Mouse (Mus musculus): Measurements from ENCODE around the gene Tinf2. TPM values are rescaled to one million over a fixed set of nuclear protein-coding genes. Genes with fewer than 3 reads are reported as not detected.

Tinf2 gene
- polyA plus RNA-seq, 1 experiment from 2014 or later, result 38.7 TPM

GRCm38 (mm10) chr14:55649884-55650283 lies 31.7 kb downstream of the Tinf2 start, which contains the start of gene Tssk4:
Gene Tssk4, plus strand, starts transcription at chr14:55650184.
- H3K27me3 ChIP-seq (replicated peaks), result no peaks in the 10 kb centered on the region
- no peak within 1 kb of the TSS for H3K9ac ChIP-seq
- peaks cover 5% of the 10 kb centered on the region; the same call in 1 of the 2 replicates for H3K4me1 ChIP-seq (replicated peaks)
- no peaks in the 10 kb centered on the region for H3K36me3 ChIP-seq
- no peak within 1 kb of the TSS for H3K4me3 ChIP-seq (replicated peaks)
- no peak within 1 kb of the TSS for H3K4me2 ChIP-seq (replicated peaks)
- WGBS, result 95% methylated on average over 2 of the region's 2 CpGs
- no peak for ATAC-seq
- no peaks in the 10 kb centered on the region for H3K9me3 ChIP-seq
- no peak within 1 kb of the TSS for H3K27ac ChIP-seq

GRCm38 (mm10) chr14:55644261-55644888 lies 37.2 kb downstream of the Tinf2 start:
- Histone ChIP-seq H3K27ac (peak overlapping the region; percentile 97), H3K4me3 (replicated peaks) (peak overlapping the region; percentile 98), H3K27me3 (replicated peaks) (no peaks in the 10 kb centered on the region), H3K36me3 (peaks cover 15% of the 10 kb centered on the region), H3K9me3 (no peaks in the 10 kb centered on the region), H3K4me1 (replicated peaks) (peaks cover 16% of the 10 kb centered on the region), H3K4me2 (replicated peaks) (peak overlapping the region; percentile 80), H3K9ac (peak overlapping the region; percentile 99)
- 14% methylated on average over 17 of the region's 17 CpGs for WGBS
- ATAC-seq, result no peak

- peak; percentile 92 for ATAC-seq
- peaks cover 16% of the 10 kb centered on the region for H3K4me1 ChIP-seq (replicated peaks)
- no peaks in the 10 kb centered on the region for H3K9me3 ChIP-seq
- peak within 1 kb of the TSS; percentile 80 for H3K4me2 ChIP-seq (replicated peaks)
- peaks cover 21% of the 10 kb centered on the region for H3K36me3 ChIP-seq
- H3K27me3 ChIP-seq (replicated peaks), result no peaks in the 10 kb centered on the region
- peak within 1 kb of the TSS; percentile 99 for H3K9ac ChIP-seq
- H3K27ac ChIP-seq, result peak within 1 kb of the TSS; percentile 97
- under 1% methylated on average over 89 of the region's 89 CpGs for WGBS
- peak within 1 kb of the TSS; percentile 98 for H3K4me3 ChIP-seq (replicated peaks)
These were observed 38.3 kb downstream of the Tinf2 start, which contains the start of gene Tm9sf1 for GRCm38 (mm10) chr14:55643060-55643907. Gene Tm9sf1, minus strand, starts transcription at chr14:55643806.

GRCm38 (mm10) chr14:55642679-55643059 lies 39.0 kb downstream of the Tinf2 start:
- H3K9ac ChIP-seq, result peak overlapping the region; percentile 99
- peak overlapping the region; percentile 97 for H3K27ac ChIP-seq
- peak overlapping the region; percentile 80 for H3K4me2 ChIP-seq (replicated peaks)
- 18% methylated on average over 8 of the region's 8 CpGs for WGBS
- H3K4me3 ChIP-seq (replicated peaks), result peak overlapping the region; percentile 98
- H3K27me3 ChIP-seq (replicated peaks), result no peaks in the 10 kb centered on the region
- peak; percentile 21; the same call in 1 of the 2 replicates for ATAC-seq
- H3K36me3 ChIP-seq, result peaks cover 26% of the 10 kb centered on the region
- H3K9me3 ChIP-seq, result no peaks in the 10 kb centered on the region
- peaks cover 16% of the 10 kb centered on the region for H3K4me1 ChIP-seq (replicated peaks)

GRCm38 (mm10) chr14:55641291-55641690 lies 40.3 kb downstream of the Tinf2 start:
- peaks cover 36% of the 10 kb centered on the region for H3K36me3 ChIP-seq
- no peak overlapping the region for H3K27ac ChIP-seq
- 94% methylated on average over 13 of the region's 13 CpGs for WGBS

GRCm38 (mm10) chr14:55640816-55641215 lies 40.8 kb downstream of the Tinf2 start:
- H3K4me3 ChIP-seq (replicated peaks), result no peak overlapping the region
- no peaks in the 10 kb centered on the region for H3K9me3 ChIP-seq
- H3K4me2 ChIP-seq (replicated peaks), result no peak overlapping the region
- peaks cover 37% of the 10 kb centered on the region for H3K36me3 ChIP-seq
- WGBS, result 98% methylated on average over 14 of the region's 14 CpGs
- H3K4me1 ChIP-seq (replicated peaks), result peaks cover 16% of the 10 kb centered on the region
- no peaks in the 10 kb centered on the region for H3K27me3 ChIP-seq (replicated peaks)
- ATAC-seq, result no peak
- H3K9ac ChIP-seq, result no peak overlapping the region
- 0 out of 2 replicates have a peak overlapping the region, but pooled peaks have one; percentile 17 for H3K27ac ChIP-seq

More at GRCm38 (mm10) chr14:55641291-55641690, 40.3 kb downstream of the Tinf2 start:
- Histone ChIP-seq H3K4me1 (replicated peaks) (peaks cover 16% of the 10 kb centered on the region), H3K27me3 (replicated peaks) (no peaks in the 10 kb centered on the region), H3K4me3 (replicated peaks) (no peak overlapping the region), H3K9me3 (no peaks in the 10 kb centered on the region), H3K4me2 (replicated peaks) (no peak overlapping the region), H3K9ac (no peak overlapping the region)
- no peak for ATAC-seq

GRCm38 (mm10) chr14:55637795-55638194 lies 43.8 kb downstream of the Tinf2 start, which contains the start of gene Gm49378:
Gene Gm49378, minus strand, starts transcription at chr14:55637895.
- 94% methylated on average over 9 of the region's 9 CpGs for WGBS
- no peak within 1 kb of the TSS for H3K27ac ChIP-seq
- no peaks in the 10 kb centered on the region for H3K9me3 ChIP-seq
- peaks cover 6% of the 10 kb centered on the region for H3K4me1 ChIP-seq (replicated peaks)
- ATAC-seq, result no peak
- no peak within 1 kb of the TSS for H3K9ac ChIP-seq
- H3K36me3 ChIP-seq, result peaks cover 47% of the 10 kb centered on the region
- no peaks in the 10 kb centered on the region for H3K27me3 ChIP-seq (replicated peaks)
- no peak within 1 kb of the TSS for H3K4me2 ChIP-seq (replicated peaks)
- H3K4me3 ChIP-seq (replicated peaks), result no peak within 1 kb of the TSS

GRCm38 (mm10) chr14:55635523-55636007 lies 46.1 kb downstream of the Tinf2 start, which contains the start of gene Ipo4:
Gene Ipo4, minus strand, starts transcription at chr14:55635957.
- H3K4me1 ChIP-seq (replicated peaks), result no peaks in the 10 kb centered on the region
- WGBS, result 1% methylated on average over 33 of the region's 33 CpGs
- ATAC-seq, result peak; percentile 93
- peak within 1 kb of the TSS; percentile 58 for H3K9ac ChIP-seq
- H3K27ac ChIP-seq, result peak within 1 kb of the TSS; percentile 60
- peak within 1 kb of the TSS; percentile 63 for H3K4me3 ChIP-seq (replicated peaks)
- no peaks in the 10 kb centered on the region for H3K9me3 ChIP-seq
- no peaks in the 10 kb centered on the region for H3K27me3 ChIP-seq (replicated peaks)
- H3K4me2 ChIP-seq (replicated peaks), result peak within 1 kb of the TSS; percentile 94
- peaks cover 59% of the 10 kb centered on the region for H3K36me3 ChIP-seq

- H3K36me3 ChIP-seq, result peaks cover 60% of the 10 kb centered on the region
- peak overlapping the region; percentile 94 for H3K4me2 ChIP-seq (replicated peaks)
- 3% methylated on average over 23 of the region's 23 CpGs for WGBS
- H3K27me3 ChIP-seq (replicated peaks), result no peaks in the 10 kb centered on the region
- H3K9ac ChIP-seq, result peak overlapping the region; percentile 58
- H3K27ac ChIP-seq, result peak overlapping the region; percentile 60
- ATAC-seq, result peak; percentile 67
- no peaks in the 10 kb centered on the region for H3K4me1 ChIP-seq (replicated peaks)
- peak overlapping the region; percentile 63 for H3K4me3 ChIP-seq (replicated peaks)
- no peaks in the 10 kb centered on the region for H3K9me3 ChIP-seq
These were observed 46.6 kb downstream of the Tinf2 start for GRCm38 (mm10) chr14:55634874-55635522.

- no peak overlapping the region for H3K9ac ChIP-seq
- 55% methylated on average over 5 of the region's 5 CpGs for WGBS
- ATAC-seq, result no peak; the same call in 1 of the 2 replicates
These were observed 52.3 kb downstream of the Tinf2 start for GRCm38 (mm10) chr14:55629312-55629711.

GRCm38 (mm10) chr14:55628077-55628827 lies 53.4 kb downstream of the Tinf2 start:
- Histone ChIP-seq H3K9ac (no peak overlapping the region), H3K4me2 (replicated peaks) (no peak overlapping the region), H3K27ac (no peak overlapping the region), H3K4me3 (replicated peaks) (no peak overlapping the region), H3K4me1 (replicated peaks) (no peaks in the 10 kb centered on the region), H3K27me3 (replicated peaks) (no peaks in the 10 kb centered on the region), H3K9me3 (no peaks in the 10 kb centered on the region), H3K36me3 (peaks cover 70% of the 10 kb centered on the region)
- no peak for ATAC-seq
- WGBS, result 83% methylated on average over 27 of the region's 27 CpGs

More at GRCm38 (mm10) chr14:55629312-55629711, 52.3 kb downstream of the Tinf2 start:
- no peaks in the 10 kb centered on the region for H3K4me1 ChIP-seq (replicated peaks)
- H3K27ac ChIP-seq, result no peak overlapping the region
- H3K4me2 ChIP-seq (replicated peaks), result no peak overlapping the region
- no peaks in the 10 kb centered on the region for H3K9me3 ChIP-seq
- no peaks in the 10 kb centered on the region for H3K27me3 ChIP-seq (replicated peaks)
- peaks cover 74% of the 10 kb centered on the region for H3K36me3 ChIP-seq
- no peak overlapping the region for H3K4me3 ChIP-seq (replicated peaks)

Measured in intestine, embryonic 15.5 days (tissue).